Mouse (Mus musculus) small intestine, adult 2 months (tissue): ENCODE data around the gene Smarca1.

Experiments
- CTCF ChIP-seq: fragments of 200-500 bp; IDR thresholded peaks from 2 replicates; pipeline ENCODE4 v1.5.1; 2012; ENCODE audit warnings: low read depth, mild to moderate bottlenecking, control low read depth, inconsistent platforms, low read length, moderate library complexity, mixed read lengths; ENCODE audit not compliant: insufficient replicate concordance, insufficient read length; ENCODE audit errors: extremely low read depth
- POLR2A ChIP-seq: fragments of 200-500 bp; IDR thresholded peaks from 2 replicates; pipeline ENCODE4 v1.6.1; 2012; ENCODE audit warnings: low read depth, mild to moderate bottlenecking, control low read depth, inconsistent platforms, low read length, moderate library complexity

- TF ChIP-seq CTCF: no peak
- TF ChIP-seq POLR2A: no peak
Measured at GRCm38 (mm10) chrX:47891243-47891906, 1.4 kb downstream of the Smarca1 start.
